Mouse (Mus musculus): ENCODE measurements around the gene Smim14. TPM values are rescaled to one million over a fixed set of nuclear protein-coding genes. Genes with fewer than 3 reads are reported as not detected.

Gene Smim14
- polyA plus RNA-seq, 1 experiment from 2014 or later: 101 TPM

Other genes starting within 250 kb of the Smim14 start
- 70.8 and 87.8 TPM in 2 replicates for gene Rfc1, start 201.5 kb downstream of the Smim14 start, polyA plus RNA-seq (2015; fragmentation: Nextera tagmentation; extraction: Ambion mirVana)
- 0.09 and 0.20 TPM in 2 replicates for gene Klb, start 188.9 kb downstream of the Smim14 start, polyA plus RNA-seq (2015; fragmentation: Nextera tagmentation; extraction: Ambion mirVana)
- 901 and 990 TPM in 2 replicates for gene Rpl9, start 145.7 kb downstream of the Smim14 start, polyA plus RNA-seq (2015; fragmentation: Nextera tagmentation; extraction: Ambion mirVana)
- gene Lias, start 145.7 kb downstream of the Smim14 start, polyA plus RNA-seq (2015; fragmentation: Nextera tagmentation; extraction: Ambion mirVana): 67.2 and 71.4 TPM in 2 replicates
- 103 and 109 TPM in 2 replicates for gene Ugdh, start 101.2 kb downstream of the Smim14 start, polyA plus RNA-seq (2015; fragmentation: Nextera tagmentation; extraction: Ambion mirVana)
- not detected in 2 replicates for gene Gm43552, start 44.4 kb downstream of the Smim14 start, polyA plus RNA-seq (2015; fragmentation: Nextera tagmentation; extraction: Ambion mirVana)
- 158 and 173 TPM in 2 replicates for gene Ube2k, start within 50 bp of the Smim14 start, polyA plus RNA-seq (2015; fragmentation: Nextera tagmentation; extraction: Ambion mirVana)
- 56.2 and 60.6 TPM in 2 replicates for gene Pds5a, start 161.1 kb upstream of the Smim14 start, polyA plus RNA-seq (2015; fragmentation: Nextera tagmentation; extraction: Ambion mirVana)
- gene N4bp2, start 226.3 kb upstream of the Smim14 start, polyA plus RNA-seq (2015; fragmentation: Nextera tagmentation; extraction: Ambion mirVana): 18.8 and 24.3 TPM in 2 replicates